Mouse (Mus musculus) limb, embryonic 14.5 days (tissue): ENCODE data around the gene Nos1ap. TPM values are rescaled to one million over a fixed set of nuclear protein-coding genes. Genes with fewer than 3 reads are reported as not detected.

Experiments used
- ATAC-seq: fragments of 200-750 bp; cut with Nextera tagmentation; 2 replicates; pipeline ENCODE4 v1.8.0; 2017; ENCODE audit warnings: low read depth, moderate number of reproducible peaks, moderate TSS enrichment; ENCODE audit not compliant: low FRiP score
- DNase-seq: peaks from one replicate; pipeline ENCODE4 v3.0.0-alpha.2; 2015; ENCODE audit warnings: low spot score
- H3K27ac ChIP-seq: fragments of 300-500 bp; sonication (generic); replicated peaks from 2 replicates; pipeline ENCODE4 v1.5.1; 2014; ENCODE audit warnings: low read depth, mild to moderate bottlenecking, low read length, moderate library complexity, mixed read lengths
- H3K27me3 ChIP-seq: fragments of 300-500 bp; sonication (generic); 2 replicates; pipeline ENCODE4 v1.6.1; 2014; ENCODE audit warnings: low read length, mixed read lengths; ENCODE audit not compliant: control insufficient read depth, insufficient read depth
- H3K36me3 ChIP-seq: fragments of 300-500 bp; sonication (generic); 2 replicates; pipeline ENCODE4 v1.6.1; 2014; ENCODE audit warnings: mild to moderate bottlenecking, low read length, moderate library complexity, mixed read lengths; ENCODE audit not compliant: control insufficient read depth, insufficient read depth
- H3K4me1 ChIP-seq: fragments of 300-500 bp; sonication (generic); 2 replicates; pipeline ENCODE4 v1.6.1; 2014; ENCODE audit warnings: antibody characterized with exemption, low read length, mixed read lengths; ENCODE audit not compliant: control insufficient read depth, insufficient read depth
- H3K4me2 ChIP-seq: fragments of 300-500 bp; sonication (generic); replicated peaks from 2 replicates; pipeline ENCODE4 v1.6.1; 2014; ENCODE audit warnings: low read depth, mild to moderate bottlenecking, low read length, moderate library complexity; ENCODE audit not compliant: severe bottlenecking
- H3K4me3 ChIP-seq: fragments of 300-500 bp; sonication (generic); replicated peaks from 2 replicates; pipeline ENCODE4 v1.5.1; 2014; ENCODE audit warnings: low read length
- H3K9ac ChIP-seq: fragments of 300-500 bp; sonication (generic); 2 replicates; pipeline ENCODE4 v1.6.1; 2014; ENCODE audit warnings: mild to moderate bottlenecking, low read depth, low read length, moderate library complexity; ENCODE audit not compliant: severe bottlenecking
- H3K9me3 ChIP-seq: fragments of 300-500 bp; sonication (generic); 2 replicates; pipeline ENCODE4 v1.6.1; 2016; ENCODE audit warnings: low read length; ENCODE audit not compliant: control insufficient read depth
- POLR2A ChIP-seq: fragments of 200-500 bp; IDR thresholded peaks from 2 replicates; pipeline ENCODE4 v1.8.0; 2012; ENCODE audit warnings: inconsistent platforms, mild to moderate bottlenecking, moderate library complexity, borderline replicate concordance; ENCODE audit not compliant: insufficient read depth, insufficient read length; ENCODE audit errors: extremely low read depth
- WGBS: fragments of 180-500 bp; shearing (Covaris S2); extraction: QIAGEN DNeasy Blood & Tissue Kit; methylation state at CpG from one replicate; pipeline ENCODE4 v1.1.7; 2014; 5-methylcytosine and 5-hydroxymethylcytosine counted together
- polyA plus RNA-seq, 2 experiments: library from polyadenylated mRNA; depleted of rRNA in 1 of 2; stranded (reverse) in 1 of 2; unstranded in 1 of 2; fragments of >200 nt; fragmentation: Nextera tagmentation in 1 of 2; extraction: Ambion mirVana in 1 of 2; gene quantifications; 2 replicates each; pipeline versions ENCODE4 v1.2.1 to v1.2.3; 2012 to 2014

Gene Nos1ap
- polyA plus RNA-seq, 2 experiments, result 10.2 to 11.6 TPM

DNA sequence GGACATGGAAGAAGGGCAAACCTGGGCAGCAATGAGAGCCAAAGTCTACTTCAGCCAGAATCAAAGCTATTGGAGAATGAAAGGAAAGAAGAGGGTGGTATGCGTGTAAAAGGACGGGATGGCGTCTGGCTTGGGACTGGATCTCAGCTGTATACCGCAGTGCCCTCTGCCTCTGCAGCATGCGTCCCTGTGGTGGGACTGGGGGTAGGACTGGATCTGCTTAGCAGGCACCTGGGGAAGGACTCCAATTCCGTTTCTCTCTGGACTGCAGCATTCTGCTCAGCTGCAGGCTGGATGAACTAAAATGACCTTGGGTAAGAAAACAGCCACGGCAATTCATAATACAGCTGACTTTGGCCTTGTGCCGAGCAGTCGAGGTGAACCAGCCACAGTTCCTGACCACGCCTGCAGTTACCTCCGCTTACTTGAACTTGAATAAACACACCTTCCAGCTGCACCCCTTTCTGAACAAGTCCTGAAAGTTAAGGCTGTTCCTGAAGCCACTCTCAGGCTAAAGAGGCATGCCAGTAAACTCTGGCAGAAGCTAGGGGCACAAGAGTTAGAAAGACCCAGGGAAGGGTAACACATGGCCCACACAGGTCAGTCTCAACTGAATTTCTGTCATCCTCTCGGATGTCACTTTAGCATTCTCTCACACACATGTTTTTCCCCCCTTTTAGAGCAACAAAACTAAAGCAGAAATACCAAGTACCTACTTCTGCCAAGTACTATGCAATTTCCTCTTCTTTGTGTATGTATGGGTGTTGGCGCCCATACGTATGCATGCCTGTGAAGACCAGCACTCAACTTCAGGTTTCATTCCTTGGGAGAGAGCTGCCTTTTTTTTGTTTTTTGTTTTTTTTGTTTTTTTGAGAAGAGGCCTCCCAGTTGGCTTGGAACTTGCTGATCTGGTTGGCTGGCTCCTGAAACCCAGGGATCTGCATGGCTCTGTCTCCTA is 196.6 kb downstream of the Nos1ap start:
- Histone ChIP-seq H3K27me3 (no peaks in the 10 kb centered on the region), H3K9me3 (no peaks in the 10 kb centered on the region), H3K9ac (no peak overlapping the region), H3K27ac (0 out of 2 replicates have a peak overlapping the region, but pooled peaks have one; percentile 53), H3K4me2 (no peak overlapping the region), H3K4me3 (no peak overlapping the region), H3K36me3 (no peaks in the 10 kb centered on the region), H3K4me1 (no peaks in the 10 kb centered on the region)
- peak; percentile 54 for DNase-seq
- TF ChIP-seq POLR2A, result no peak
- no peak for ATAC-seq
- WGBS, result 70% methylated on average over 14 of the region's 14 CpGs

DNA sequence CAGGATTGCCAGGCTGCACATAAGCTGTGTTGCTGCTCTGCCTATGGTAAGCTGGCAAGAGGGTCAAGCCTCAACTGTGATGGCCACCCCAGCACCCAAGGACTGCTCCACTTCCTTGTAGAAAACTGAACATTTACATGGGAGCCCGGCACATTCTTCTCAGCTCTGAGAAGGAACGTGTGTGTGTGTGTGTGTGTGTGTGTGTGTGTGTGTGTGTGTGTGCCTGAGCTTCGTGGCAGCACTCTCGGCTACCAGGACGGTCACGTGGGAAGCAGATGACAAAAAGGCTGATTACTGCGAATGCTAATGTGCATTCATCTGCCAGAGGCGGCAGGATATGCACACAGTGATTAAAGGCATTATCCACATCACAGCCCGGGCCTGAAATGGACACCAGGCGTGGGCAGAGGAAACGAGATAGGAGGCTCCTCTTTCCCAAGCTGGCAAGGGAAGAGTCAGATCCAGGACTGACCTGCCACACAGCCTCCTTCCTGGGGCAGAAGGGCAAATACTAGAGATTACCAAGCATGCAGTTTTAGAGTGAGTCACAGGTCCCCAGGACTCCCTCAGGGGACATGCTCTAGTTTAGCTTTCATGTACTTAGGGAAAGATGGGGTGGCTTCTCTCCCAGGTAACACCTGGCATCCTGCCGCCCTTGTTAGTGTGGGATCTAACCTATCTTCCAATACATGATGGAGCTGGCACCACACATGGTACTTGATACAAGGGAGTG is 202.3 kb downstream of the Nos1ap start:
- Histone ChIP-seq H3K27ac (no peak overlapping the region), H3K27me3 (no peaks in the 10 kb centered on the region), H3K4me1 (no peaks in the 10 kb centered on the region), H3K4me3 (no peak overlapping the region), H3K36me3 (no peaks in the 10 kb centered on the region), H3K9ac (no peak overlapping the region), H3K9me3 (no peaks in the 10 kb centered on the region), H3K4me2 (no peak overlapping the region)
- no peak for TF ChIP-seq POLR2A
- 47% methylated on average over 12 of the region's 12 CpGs for WGBS
- ATAC-seq (no peak), DNase-seq (no peak)

GRCm38 (mm10) chr1:170385416-170385815 is 204.2 kb downstream of the Nos1ap start:
- H3K4me2 ChIP-seq, result no peak overlapping the region
- H3K4me1 ChIP-seq, result peaks cover 5% of the 10 kb centered on the region; the same call in 1 of the 2 replicates
- no peak overlapping the region for H3K9ac ChIP-seq
- no peak for TF ChIP-seq POLR2A
- no peak overlapping the region for H3K4me3 ChIP-seq
- WGBS, result 93% methylated on average over 10 of the region's 10 CpGs
- DNase-seq, result no peak
- H3K27ac ChIP-seq, result no peak overlapping the region
- H3K27me3 ChIP-seq, result no peaks in the 10 kb centered on the region
- no peaks in the 10 kb centered on the region for H3K9me3 ChIP-seq
- H3K36me3 ChIP-seq, result no peaks in the 10 kb centered on the region
- no peak for ATAC-seq

GRCm38 (mm10) chr1:170383530-170383929 is 206.1 kb downstream of the Nos1ap start:
- WGBS, result 89% methylated on average over 7 of the region's 7 CpGs
- TF ChIP-seq POLR2A, result no peak

DNA sequence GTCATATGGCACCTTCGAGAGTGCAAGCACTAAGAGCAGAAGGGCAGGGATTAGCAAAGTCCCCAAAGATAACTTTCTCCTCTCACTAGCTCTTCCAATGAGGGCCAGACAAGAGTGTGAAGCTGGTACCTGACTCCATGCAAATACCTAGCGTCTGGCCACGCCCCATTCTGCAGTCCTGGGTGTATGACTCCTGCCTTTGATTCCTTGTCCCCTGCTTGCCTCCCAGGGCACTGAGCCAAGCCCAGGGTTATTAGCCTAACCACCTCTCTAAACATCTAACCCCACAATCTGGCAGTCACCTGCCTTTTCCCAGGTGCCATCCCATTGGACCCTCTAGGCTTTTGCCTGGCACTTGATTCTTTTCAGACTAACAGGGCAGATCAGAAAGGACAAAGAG is 208.2 kb downstream of the Nos1ap start:
- H3K27me3 ChIP-seq, result no peaks in the 10 kb centered on the region
- H3K4me2 ChIP-seq, result no peak overlapping the region
- H3K9ac ChIP-seq, result no peak overlapping the region
- H3K4me3 ChIP-seq, result no peak overlapping the region
- no peak for TF ChIP-seq POLR2A
- peaks cover 10% of the 10 kb centered on the region for H3K4me1 ChIP-seq
- ATAC-seq (no peak), DNase-seq (no peak)
- no peak overlapping the region for H3K27ac ChIP-seq
- 14% methylated on average over 3 of the region's 3 CpGs for WGBS
- no peaks in the 10 kb centered on the region for H3K36me3 ChIP-seq
- H3K9me3 ChIP-seq, result no peaks in the 10 kb centered on the region

More at GRCm38 (mm10) chr1:170383530-170383929, 206.1 kb downstream of the Nos1ap start:
- no peak overlapping the region for H3K4me2 ChIP-seq
- no peak for ATAC-seq
- H3K36me3 ChIP-seq, result no peaks in the 10 kb centered on the region
- H3K4me3 ChIP-seq, result no peak overlapping the region
- no peak overlapping the region for H3K9ac ChIP-seq
- H3K27me3 ChIP-seq, result no peaks in the 10 kb centered on the region
- no peak overlapping the region for H3K27ac ChIP-seq
- no peak for DNase-seq
- H3K4me1 ChIP-seq, result peaks cover 10% of the 10 kb centered on the region
- H3K9me3 ChIP-seq, result no peaks in the 10 kb centered on the region
